Mouse (Mus musculus) thymus, postnatal 10 days (tissue): ENCODE measurements around the gene Ppm1h.
"Not testable (repeated sequence)": the region's sequence is repeated elsewhere in the genome, so short reads cannot be mapped to it uniquely, and the experiment has no call there.

Experiments used
- DNase-seq, 2 experiments: peaks; one replicate each; pipeline ENCODE4 v3.0.0; 2021; ENCODE audit warnings: low spot score in 2 of 2

Gene Ppm1h

GRCm38 (mm10) chr10:122891461-122891860 is 212.9 kb downstream of the Ppm1h start:
- no peak for DNase-seq

- DNase-seq = no peak
These were observed 216.1 kb downstream of the Ppm1h start for GRCm38 (mm10) chr10:122894555-122895069.

- peak; percentile 11 to 52 for DNase-seq
These were observed 216.7 kb downstream of the Ppm1h start for GRCm38 (mm10) chr10:122895121-122895770.

DNA sequence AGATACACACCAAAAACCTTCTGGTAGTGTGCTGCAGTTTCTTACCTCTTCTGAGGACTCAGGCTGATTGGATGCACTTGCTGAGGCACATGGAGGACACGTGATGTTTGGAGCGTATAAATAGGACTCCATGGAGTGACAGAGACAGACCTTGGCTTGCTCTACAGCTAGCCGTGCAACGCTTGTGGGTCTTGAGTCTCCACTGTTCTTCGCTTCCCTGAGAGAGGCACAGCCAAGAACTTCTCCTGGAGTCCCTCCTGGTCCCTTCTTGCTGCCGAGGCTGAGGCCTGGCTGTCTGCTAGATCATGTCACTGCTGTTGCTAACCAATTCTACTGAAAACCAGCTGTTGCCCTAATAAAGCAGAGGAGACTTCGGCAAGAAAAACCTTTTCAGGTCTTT is 221.4 kb downstream of the Ppm1h start:
- DNase-seq = no peak

DNA sequence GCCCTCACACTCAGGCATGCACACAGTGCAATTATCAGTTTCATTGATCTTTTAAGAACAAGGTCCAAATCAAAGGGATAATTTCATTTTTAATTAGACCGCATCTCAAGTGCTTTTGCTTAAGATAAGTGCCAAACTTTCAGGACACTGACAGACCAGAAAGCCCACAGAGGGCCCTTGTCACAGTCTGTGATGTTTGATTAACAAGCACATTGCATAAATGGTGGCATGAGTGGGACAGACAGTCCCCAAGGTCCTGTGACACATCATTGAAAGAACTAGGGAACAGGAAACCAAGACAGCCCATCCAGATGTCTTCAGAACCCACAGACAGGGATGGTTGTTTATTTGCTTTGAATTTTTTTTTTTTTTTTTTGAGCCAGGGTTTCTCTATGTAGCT is 221.9 kb downstream of the Ppm1h start:
- no peak for DNase-seq

DNA sequence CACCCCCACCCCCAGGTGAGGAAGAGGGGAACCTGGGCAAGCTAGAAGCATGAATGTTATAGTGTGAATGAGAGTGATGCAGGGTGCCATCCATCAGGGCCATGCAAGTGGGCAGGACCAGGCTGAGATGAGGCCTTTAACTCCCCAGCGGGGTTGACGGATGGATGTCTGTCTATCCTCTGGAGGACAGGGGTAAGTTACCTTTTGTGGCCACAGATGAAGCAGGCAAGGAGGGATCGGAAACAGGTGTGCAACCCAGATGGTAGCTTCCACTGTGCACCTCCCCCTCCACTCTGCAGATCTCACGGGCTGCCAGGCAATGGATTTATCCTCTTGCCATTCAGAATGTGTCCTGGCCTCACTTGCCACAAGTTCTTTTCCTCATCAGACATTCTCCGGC is 222.8 kb downstream of the Ppm1h start:
- peak in 1 of 2 experiments; percentile 23 for DNase-seq

GRCm38 (mm10) chr10:122909406-122910032 is 231.0 kb downstream of the Ppm1h start:
- peak in 1 of 2 experiments; percentile 21 for DNase-seq

DNA sequence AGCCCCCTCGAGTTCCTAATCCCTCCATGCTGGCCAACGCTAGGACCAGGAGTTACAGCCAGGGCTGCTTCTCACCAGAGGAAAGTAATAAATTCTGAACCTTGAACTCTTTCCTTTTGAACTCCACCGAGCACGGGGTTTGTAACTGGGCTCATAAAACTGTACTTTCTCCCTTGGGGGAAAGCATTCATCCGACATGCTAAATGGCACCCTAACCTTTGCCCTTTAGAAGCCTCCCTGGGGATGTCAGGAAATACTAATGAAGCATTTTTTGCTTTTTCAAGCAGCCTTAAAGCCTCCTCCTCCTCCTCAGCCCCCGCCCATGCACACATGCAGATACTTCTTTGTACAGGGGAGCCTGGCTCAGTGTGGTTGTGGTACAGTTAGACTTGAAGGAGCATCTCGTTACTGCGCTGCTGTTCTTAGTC is 232.2 kb downstream of the Ppm1h start:
- no peak for DNase-seq

DNA sequence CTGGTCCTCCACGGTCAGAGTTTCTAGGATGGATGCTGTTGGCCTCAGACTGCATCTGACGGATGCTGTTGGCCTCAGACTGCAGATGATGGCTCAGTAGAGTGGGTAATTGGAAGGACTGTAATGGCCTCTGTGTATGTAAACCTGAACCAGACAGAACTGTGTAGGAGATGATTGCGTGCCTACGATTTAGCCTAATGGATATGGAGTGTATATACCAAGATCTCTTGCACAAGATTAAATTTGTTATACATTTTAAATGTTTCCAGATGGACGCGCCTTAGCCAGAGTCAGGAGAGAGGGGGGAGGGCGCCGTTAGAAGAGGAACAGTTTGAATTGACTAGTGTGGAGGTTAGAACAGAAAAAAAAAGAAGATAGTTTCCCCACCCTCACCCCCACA is 233.1 kb downstream of the Ppm1h start:
- no peak for DNase-seq

DNA sequence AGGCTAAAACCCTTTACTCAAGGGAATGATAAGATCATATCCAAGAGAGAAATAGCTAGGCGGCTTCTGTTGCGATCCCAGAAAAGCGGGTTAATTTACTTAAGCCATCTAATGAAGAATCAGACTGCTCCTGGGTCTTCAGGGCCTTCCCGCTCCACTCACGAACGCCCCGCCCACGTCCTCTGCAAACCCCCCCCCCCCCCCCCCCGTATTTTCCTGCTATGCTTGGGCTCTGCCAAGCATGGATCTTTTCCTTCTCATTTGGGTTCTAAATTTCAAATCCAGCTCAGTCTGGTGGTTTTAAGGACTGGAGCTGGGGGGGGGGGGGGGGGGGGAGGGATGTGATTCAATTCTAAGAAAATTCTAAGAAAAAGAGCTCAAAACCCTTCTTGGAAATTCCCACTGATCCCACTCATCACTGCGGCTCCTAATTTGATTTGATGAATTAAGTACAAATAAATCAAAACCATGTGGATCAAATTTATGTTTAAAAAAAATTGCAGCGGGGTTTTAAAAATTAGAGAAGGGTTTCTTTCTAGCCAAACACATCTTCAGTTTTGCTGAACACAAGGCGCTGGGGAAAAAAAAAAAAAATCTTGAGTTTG is 233.6 kb downstream of the Ppm1h start:
- no peak for DNase-seq

DNA sequence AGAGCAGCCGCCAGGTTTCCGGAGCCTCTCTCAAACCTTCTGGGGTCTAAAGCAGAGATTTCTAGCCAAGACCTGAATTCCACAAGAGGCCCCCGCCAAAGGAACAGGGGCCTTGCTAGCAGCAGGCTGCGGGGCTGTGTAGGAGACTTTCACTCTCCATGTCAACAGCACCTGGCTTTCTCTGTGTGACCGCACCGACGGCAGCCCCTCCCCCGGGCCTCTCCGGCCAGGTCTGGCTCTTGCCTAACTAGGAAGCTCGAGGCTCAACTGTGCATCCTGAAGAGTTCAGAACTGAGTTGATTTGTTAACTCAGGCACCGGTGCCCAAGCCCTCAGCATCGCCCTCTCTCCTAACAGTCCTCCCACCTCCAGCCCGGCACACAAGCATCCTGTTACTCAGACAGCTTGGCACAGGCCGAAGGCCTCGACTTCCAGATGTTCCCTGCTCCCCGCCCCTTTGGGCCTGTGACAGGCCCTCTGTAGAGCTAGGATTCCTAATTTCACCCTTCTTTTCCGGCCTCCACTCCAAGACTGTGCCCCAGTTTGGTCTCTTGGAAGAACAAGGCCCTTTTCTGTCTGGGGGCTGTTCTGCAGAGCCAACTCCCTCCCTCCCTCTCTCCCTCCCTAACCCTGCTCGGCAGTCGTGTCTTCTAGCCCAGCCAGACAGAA is 234.3 kb downstream of the Ppm1h start:
- DNase-seq = peak in 1 of 2 experiments; percentile 28

GRCm38 (mm10) chr10:122913393-122913792 is 234.8 kb downstream of the Ppm1h start:
- DNase-seq = no peak

- DNase-seq = no peak
These were observed 237.3 kb downstream of the Ppm1h start for GRCm38 (mm10) chr10:122915905-122916304.

GRCm38 (mm10) chr10:122917648-122918324 is 239.2 kb downstream of the Ppm1h start:
- no peak for DNase-seq

DNA sequence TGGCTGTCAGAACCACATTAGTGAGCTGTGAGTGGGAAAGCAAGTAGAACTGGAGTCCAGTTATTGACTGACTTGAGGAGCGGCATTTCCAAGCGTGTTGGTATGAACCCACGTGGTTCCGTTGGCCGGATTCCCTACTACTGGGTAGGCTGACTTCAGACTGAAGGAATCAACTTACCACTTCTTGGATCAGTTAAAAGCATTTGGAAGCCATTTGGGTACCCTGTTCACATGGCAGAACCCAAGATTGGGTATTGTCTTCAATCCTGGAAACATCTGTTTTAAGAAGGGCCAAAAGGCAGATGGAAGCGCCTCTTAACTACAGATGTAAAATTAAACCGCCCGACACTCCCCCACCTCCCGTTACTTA is 239.7 kb downstream of the Ppm1h start:
- DNase-seq = no peak

- DNase-seq = no peak
These were observed 240.2 kb downstream of the Ppm1h start for GRCm38 (mm10) chr10:122918754-122919153.

DNA sequence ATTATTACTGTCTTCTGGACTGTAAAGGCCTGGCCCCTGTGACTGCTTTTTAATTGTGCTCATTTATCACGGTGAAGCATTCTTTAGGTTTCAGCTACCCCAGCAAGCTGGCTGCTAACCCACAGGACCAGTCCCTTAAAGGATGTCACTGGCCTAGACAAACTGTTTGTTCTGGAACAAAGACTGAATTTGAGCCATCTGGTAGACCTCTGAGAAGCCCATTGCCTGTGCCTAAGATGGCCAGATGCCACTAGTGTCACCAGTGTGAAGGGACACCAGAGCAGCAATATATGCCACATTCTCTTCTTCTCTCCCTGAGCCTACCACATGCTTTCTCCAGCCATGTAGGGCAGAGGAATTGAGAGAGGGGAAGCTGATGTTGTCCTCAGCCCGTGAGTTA is 240.9 kb downstream of the Ppm1h start:
- DNase-seq = no peak

DNA sequence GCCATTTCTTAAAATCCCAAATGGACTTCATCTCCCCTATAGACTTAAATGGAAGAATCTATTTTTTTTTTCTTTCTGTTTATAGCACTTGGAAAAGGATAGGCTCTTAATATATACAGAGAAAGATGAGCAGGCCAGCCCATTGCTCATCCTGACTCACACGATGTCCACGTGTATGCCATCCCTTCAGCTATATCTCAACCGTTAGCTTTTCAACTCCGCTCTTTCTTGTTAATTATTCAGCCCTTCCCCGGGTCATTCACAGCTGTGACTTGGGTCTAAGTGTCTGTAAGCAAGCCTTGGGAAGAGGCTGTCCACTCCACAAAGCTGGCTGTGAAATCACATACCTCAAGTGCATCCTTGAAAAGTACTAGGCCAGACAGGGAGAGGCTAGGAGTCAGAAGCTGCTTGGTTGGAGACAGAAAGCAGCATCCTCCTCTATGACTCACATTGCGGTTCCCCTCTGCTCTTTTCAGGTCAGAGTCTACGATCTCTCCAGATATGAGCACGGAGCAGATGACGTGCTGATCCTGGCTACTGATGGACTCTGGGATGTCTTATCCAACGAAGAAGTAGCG is 241.7 kb downstream of the Ppm1h start:
- no peak for DNase-seq

- DNase-seq = no peak
These were observed 243.7 kb downstream of the Ppm1h start for GRCm38 (mm10) chr10:122922226-122922625.

GRCm38 (mm10) chr10:122924571-122924970 is 246.0 kb downstream of the Ppm1h start:
- DNase-seq = not testable (repeated sequence)

DNA sequence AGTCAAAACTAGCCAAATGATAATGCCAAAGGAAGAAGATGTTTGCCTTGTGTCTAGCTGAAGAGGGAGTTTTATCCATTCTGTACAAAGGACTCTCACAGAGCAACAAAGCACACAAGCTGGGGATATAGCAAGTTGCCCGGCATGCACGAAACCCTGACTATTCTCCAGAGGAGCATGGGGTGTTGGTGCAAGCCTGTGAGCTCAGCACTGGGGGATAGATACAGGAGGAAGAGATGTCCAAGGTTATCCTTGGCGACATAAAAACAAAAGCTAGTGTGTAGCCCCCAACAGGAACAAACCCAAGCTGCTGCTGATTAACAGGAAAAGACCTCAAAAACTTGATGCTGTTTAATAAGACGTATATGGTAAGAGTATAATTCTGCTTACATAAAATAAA is 247.7 kb downstream of the Ppm1h start:
- no peak for DNase-seq

DNA sequence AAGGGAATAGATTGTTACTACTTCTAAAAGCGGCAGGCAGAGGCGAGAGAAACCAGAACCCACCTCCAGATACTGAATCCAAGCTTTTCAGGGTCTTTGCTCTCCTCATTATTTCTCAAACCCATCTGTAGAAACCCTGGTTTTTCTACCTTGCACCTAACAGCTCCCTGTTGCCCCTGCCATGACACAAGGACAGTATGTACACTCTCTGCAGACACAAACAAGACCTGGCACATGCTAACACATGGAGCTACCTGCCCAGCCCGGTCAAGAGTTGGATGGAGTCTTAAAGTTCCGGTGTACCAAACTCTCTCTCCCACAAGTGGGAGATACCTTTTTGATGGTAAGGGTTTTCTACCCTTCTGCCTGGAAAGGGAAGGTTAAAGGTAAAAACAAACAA is 252.0 kb downstream of the Ppm1h start:
- DNase-seq = no peak
